Mouse (Mus musculus) lung, embryonic 16.5 days (tissue): Measurements from ENCODE around the gene Tmem245. TPM values are rescaled to one million over a fixed set of nuclear protein-coding genes. Genes with fewer than 3 reads are reported as not detected.
"Not testable (repeated sequence)": the region's sequence is repeated elsewhere in the genome, so short reads cannot be mapped to it uniquely, and the experiment has no call there.

ENCODE experiments used
- ATAC-seq: fragments of 200-750 bp; cut with Nextera tagmentation; 2 replicates; pipeline ENCODE4 v1.8.0; 2017; ENCODE audit warnings: low read depth, mild to moderate bottlenecking, moderate library complexity
- H3K27ac ChIP-seq: fragments of 300-500 bp; sonication (generic); 2 replicates; pipeline ENCODE4 v1.5.1; 2014; ENCODE audit warnings: mild to moderate bottlenecking, control low read depth, low read length
- H3K27me3 ChIP-seq: fragments of 300-500 bp; sonication (generic); 2 replicates; pipeline ENCODE4 v1.6.1; 2014; ENCODE audit warnings: low read depth, low read length, mixed read lengths; ENCODE audit not compliant: control insufficient read depth, insufficient read depth
- H3K36me3 ChIP-seq: fragments of 300-500 bp; sonication (generic); 2 replicates; pipeline ENCODE4 v1.6.1; 2014; ENCODE audit warnings: low read length; ENCODE audit not compliant: control insufficient read depth, insufficient read depth
- H3K4me1 ChIP-seq: fragments of 300-500 bp; sonication (generic); replicated peaks from 2 replicates; pipeline ENCODE4 v1.6.1; 2014; ENCODE audit warnings: low read length, mixed read lengths; ENCODE audit not compliant: control insufficient read depth, insufficient read depth
- H3K4me2 ChIP-seq: fragments of 300-500 bp; sonication (generic); 2 replicates; pipeline ENCODE4 v1.6.1; 2014; ENCODE audit warnings: low read depth, low read length, control low read depth
- H3K4me3 ChIP-seq: fragments of 300-500 bp; sonication (generic); 2 replicates; pipeline ENCODE4 v1.5.1; 2014; ENCODE audit warnings: mild to moderate bottlenecking, low read length, control low read depth
- H3K9ac ChIP-seq: fragments of 300-500 bp; sonication (generic); 2 replicates; pipeline ENCODE4 v1.6.1; 2014; ENCODE audit warnings: low read length, control low read depth
- H3K9me3 ChIP-seq: fragments of 300-500 bp; sonication (generic); 2 replicates; pipeline ENCODE4 v1.6.1; 2016; ENCODE audit warnings: low read length; ENCODE audit not compliant: control insufficient read depth
- WGBS: fragments of 180-500 bp; shearing (Covaris S2); extraction: QIAGEN DNeasy Blood & Tissue Kit; methylation state at CpG from one replicate; pipeline ENCODE4 v1.1.7; 2014; 5-methylcytosine and 5-hydroxymethylcytosine counted together
- polyA plus RNA-seq: library from polyadenylated mRNA; unstranded; fragments of >200 nt; fragmentation: Nextera tagmentation; extraction: Ambion mirVana; gene quantifications from 2 replicates; pipeline ENCODE4 v1.2.1, GENCODE M21; 2015

The Tmem245 gene
- polyA plus RNA-seq, 1 experiment from 2014 or later, result 9.5 TPM

DNA sequence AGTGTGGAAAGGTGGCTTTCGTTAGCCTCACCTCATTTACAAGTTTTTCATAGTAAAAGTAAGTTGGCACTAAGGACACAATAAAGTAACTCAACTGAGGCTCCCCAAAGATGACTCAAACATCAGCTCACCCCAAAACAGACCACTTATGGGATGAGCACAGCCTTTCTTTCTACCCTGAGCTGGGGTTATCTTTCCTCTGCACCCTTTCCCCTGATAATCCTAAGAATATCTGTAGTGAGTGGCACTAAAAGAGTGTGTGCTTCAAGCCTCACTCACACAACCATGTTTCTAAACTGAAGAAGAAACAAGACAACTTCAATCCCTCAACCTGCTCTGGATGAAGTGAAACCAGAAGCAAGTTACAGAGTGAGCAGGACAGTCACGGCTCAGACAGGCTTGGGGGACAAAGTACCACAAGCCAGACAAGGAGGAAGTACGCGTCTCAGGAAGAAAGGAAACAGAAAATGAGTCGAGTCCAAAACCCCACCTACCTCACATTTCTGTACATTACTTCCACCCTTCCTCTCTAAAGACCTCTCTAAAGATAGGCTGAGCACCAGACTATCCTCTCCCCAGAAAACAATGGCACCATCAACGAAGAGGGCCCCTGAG lies 54.6 kb downstream of the Tmem245 start:
- WGBS, result 79% methylated on average over 6 of the region's 6 CpGs
- ATAC-seq, result no peak
- no peak overlapping the region for H3K4me3 ChIP-seq

DNA sequence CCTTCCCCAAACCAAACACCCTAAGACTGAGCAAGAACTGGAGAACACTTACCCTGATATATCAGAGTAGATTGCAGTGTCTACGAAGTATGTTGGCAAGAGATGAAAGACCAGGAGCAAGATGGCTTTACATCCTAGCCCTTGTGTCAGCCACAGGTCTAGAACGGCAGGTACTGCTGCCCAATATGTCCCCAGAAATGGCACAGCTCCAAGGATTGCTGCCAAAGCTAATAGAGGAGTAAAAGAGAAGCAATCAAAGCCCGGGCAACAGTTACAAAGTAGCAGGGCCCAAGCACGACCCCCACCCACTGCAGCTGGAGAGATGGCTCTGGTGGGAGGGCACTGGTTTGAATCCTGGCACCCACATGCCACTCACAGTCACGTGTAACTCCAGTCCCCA lies 58.8 kb downstream of the Tmem245 start:
- Histone ChIP-seq H3K27ac (no peak overlapping the region), H3K4me3 (no peak overlapping the region), H3K4me2 (no peak overlapping the region), H3K36me3 (peaks cover 19% of the 10 kb centered on the region), H3K4me1 (0 out of 2 replicates have a peak, but pooled peaks cover 2% of the 10 kb centered on the region), H3K9me3 (no peaks in the 10 kb centered on the region), H3K27me3 (no peaks in the 10 kb centered on the region), H3K9ac (no peak overlapping the region)
- WGBS, result 59% methylated on average over 5 of the region's 5 CpGs
- peak; percentile 63 for ATAC-seq

More for the DNA sequence above, 54.6 kb downstream of the Tmem245 start:
- no peak overlapping the region for H3K4me2 ChIP-seq
- H3K27me3 ChIP-seq, result no peaks in the 10 kb centered on the region
- H3K9me3 ChIP-seq, result no peaks in the 10 kb centered on the region
- no peak overlapping the region for H3K9ac ChIP-seq
- no peak overlapping the region for H3K27ac ChIP-seq
- H3K36me3 ChIP-seq, result peaks cover 17% of the 10 kb centered on the region
- H3K4me1 ChIP-seq, result 0 out of 2 replicates have a peak, but pooled peaks cover 2% of the 10 kb centered on the region

DNA sequence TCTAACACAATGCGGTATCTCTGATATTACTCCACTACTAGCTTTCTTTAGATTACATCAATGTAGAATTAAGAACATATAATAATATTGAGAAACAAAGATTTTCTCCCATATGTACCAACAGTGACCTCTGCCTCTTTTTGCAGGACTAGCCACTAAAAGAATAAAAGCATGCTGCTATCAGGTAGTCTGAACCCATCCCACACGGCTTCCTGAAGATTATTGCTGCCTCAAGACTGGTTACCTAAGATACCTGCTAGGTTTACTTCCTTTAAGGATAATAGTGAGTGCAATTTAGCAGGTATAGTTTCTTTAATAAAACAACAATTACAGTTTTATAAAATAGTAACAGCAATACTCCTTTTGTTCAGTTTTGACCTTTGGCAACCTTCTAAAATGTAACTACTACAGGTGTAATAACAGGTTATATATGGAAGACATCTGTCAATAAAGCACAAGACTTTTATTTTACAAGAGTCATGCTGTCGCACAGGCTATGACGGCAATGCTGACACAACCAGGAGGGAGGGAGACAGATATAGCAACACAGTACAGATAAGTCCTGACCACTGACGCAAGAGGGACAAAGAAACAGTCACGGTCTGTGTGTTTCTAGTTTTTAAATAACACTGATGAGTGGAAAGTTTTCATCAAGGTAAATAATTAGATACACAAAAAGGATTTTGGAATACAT lies 60.8 kb downstream of the Tmem245 start:
- Histone ChIP-seq H3K4me2 (no peak overlapping the region), H3K4me3 (no peak overlapping the region), H3K9ac (no peak overlapping the region), H3K4me1 (0 out of 2 replicates have a peak, but pooled peaks cover 2% of the 10 kb centered on the region), H3K27me3 (no peaks in the 10 kb centered on the region), H3K36me3 (peaks cover 21% of the 10 kb centered on the region), H3K27ac (no peak overlapping the region), H3K9me3 (no peaks in the 10 kb centered on the region)
- 90% methylated on average over 6 of the region's 6 CpGs for WGBS
- ATAC-seq, result no peak

DNA sequence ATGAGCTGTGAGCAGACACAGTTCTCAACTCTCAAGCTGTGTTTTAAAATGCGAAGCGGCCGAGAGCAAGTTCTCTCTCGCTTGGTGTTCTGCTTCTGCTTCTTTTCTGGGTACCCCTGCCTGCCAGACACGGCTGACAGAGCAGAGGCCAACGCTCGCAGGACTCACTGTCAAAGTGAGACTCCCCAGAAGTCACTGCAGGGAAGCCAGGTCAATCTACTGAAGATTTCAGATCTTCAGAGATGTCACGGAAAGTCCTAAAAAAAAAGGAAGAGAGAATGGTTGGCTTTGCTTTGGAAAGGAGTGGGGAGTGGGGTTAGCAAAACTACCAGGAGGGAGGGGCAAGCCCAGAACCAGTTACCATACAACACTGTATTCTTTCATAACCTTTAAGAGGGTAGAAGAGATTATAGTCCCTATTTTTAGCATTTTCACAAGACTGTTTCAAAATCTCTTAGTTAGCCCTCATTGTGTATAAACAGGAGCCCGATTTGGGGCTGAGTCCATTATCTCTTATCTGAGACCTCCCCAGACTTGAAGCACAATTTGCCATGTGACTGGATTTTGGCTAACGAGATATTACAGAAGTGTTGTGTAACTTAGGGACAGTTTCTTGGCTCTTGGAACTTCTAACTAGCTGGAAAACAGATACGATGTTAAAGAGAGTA lies 67.1 kb downstream of the Tmem245 start:
- Histone ChIP-seq H3K27ac (peak overlapping the region; percentile 58), H3K4me1 (peaks cover 10% of the 10 kb centered on the region), H3K27me3 (no peaks in the 10 kb centered on the region), H3K36me3 (peaks cover 10% of the 10 kb centered on the region), H3K4me2 (no peak overlapping the region), H3K4me3 (no peak overlapping the region), H3K9me3 (no peaks in the 10 kb centered on the region), H3K9ac (no peak overlapping the region)
- 59% methylated on average over 11 of the region's 11 CpGs for WGBS
- peak; percentile 80 for ATAC-seq

DNA sequence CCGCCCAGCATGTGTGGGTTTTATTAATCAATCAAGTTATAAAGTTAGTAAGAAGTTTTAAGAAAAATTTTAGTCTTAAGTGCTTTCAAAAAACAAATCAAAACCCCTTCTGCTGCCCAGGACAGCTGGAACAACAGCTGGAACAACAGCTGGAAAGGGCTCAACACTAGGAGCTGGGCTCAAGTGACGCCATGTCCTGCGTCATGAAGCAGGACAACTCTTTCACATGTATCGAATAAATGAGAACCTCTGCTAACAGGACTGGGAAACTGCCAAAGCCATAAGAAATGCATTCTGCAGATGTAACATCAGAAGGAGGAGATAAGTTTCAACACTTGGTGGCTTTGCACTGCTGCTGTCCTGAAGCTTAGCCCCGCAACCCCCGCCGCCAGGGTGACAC lies 68.3 kb downstream of the Tmem245 start:
- peak; percentile 57; the same call in 1 of the 2 replicates for ATAC-seq
- Histone ChIP-seq H3K4me3 (no peak overlapping the region), H3K9ac (no peak overlapping the region), H3K4me1 (peaks cover 10% of the 10 kb centered on the region), H3K36me3 (peaks cover 16% of the 10 kb centered on the region), H3K9me3 (no peaks in the 10 kb centered on the region), H3K27me3 (no peaks in the 10 kb centered on the region), H3K27ac (no peak overlapping the region; the same call in 1 of the 2 replicates), H3K4me2 (no peak overlapping the region)
- WGBS, result 76% methylated on average over 7 of the region's 7 CpGs

DNA sequence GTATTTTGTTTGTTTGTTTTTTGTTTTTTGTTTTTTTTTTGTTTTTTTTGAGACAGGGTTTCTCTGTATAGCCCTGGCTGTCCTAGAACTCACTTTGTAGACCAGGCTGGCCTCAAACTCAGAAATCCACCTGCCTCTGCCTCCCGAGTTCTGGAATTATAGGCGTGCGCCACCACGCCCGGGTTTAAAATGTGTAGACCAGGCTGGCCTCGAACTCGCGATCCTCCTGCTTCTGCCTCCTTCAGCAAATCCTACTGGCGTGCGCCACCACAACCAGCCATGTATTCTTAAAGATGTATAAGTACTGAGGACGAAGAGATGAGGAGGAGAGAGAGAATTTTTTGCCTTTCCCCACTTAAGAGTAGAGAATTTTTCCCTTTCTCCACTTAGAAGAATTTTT lies 76.7 kb downstream of the Tmem245 start:
- not testable (repeated sequence) for H3K4me3 ChIP-seq, H3K9me3 ChIP-seq, H3K4me2 ChIP-seq, H3K27ac ChIP-seq, H3K9ac ChIP-seq, H3K27me3 ChIP-seq, ATAC-seq, H3K4me1 ChIP-seq
- 97% methylated on average over 11 of the region's 11 CpGs for WGBS
- peaks cover 15% of the 10 kb centered on the region for H3K36me3 ChIP-seq

DNA sequence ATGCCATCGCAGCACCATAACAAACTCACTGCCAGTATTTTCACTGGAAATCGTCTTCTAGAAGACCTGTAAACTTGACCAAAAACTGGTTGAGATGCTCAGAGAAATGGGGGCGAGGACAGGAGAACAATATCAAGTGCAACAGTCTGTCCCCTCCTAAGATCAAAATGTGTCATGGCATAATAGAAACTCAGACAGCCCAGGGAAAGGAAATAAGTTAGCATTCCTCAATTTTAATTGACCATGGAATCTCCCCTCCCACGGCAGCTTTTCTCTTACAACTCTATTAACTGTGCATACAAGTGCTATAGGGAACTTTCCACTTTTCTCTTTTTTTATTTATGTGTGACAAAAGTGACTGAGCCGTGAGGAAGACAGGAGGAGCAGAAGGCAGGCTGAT lies 79.5 kb downstream of the Tmem245 start:
- Histone ChIP-seq H3K4me2 (no peak overlapping the region), H3K9me3 (no peaks in the 10 kb centered on the region), H3K4me1 (peaks cover 9% of the 10 kb centered on the region; the same call in 1 of the 2 replicates), H3K4me3 (no peak overlapping the region), H3K9ac (no peak overlapping the region), H3K36me3 (peaks cover 6% of the 10 kb centered on the region; the same call in 1 of the 2 replicates), H3K27ac (no peak overlapping the region), H3K27me3 (no peaks in the 10 kb centered on the region)
- no peak for ATAC-seq
- 88% methylated on average over 5 of the region's 5 CpGs for WGBS

DNA sequence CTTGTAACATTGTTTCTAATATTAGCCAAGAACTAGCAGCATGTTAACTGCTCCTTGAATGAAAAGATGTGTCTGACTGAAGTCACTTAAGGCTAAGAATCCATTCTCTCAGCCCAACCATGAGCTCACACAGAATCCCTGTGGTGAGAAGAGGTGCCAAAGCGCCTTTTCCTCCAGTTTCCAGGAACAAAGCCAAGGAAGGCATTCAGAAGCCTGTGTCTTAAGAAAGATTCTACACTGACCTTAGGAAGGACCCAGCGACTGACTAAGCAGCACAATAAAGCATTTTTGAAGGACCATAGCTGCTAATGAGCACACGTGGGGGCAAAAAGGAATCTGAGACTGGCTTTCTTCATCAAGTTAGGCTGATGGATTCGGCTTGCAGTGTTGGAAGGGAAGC lies 81.3 kb downstream of the Tmem245 start:
- no peaks in the 10 kb centered on the region for H3K9me3 ChIP-seq
- H3K27me3 ChIP-seq, result no peaks in the 10 kb centered on the region
- peaks cover 9% of the 10 kb centered on the region; the same call in 1 of the 2 replicates for H3K4me1 ChIP-seq
- H3K9ac ChIP-seq, result no peak overlapping the region
- H3K27ac ChIP-seq, result peak overlapping the region; percentile 19; the same call in 1 of the 2 replicates
- WGBS, result 53% methylated on average over 4 of the region's 4 CpGs
- H3K4me2 ChIP-seq, result no peak overlapping the region
- peaks cover under 1% of the 10 kb centered on the region; the same call in 1 of the 2 replicates for H3K36me3 ChIP-seq
- no peak overlapping the region for H3K4me3 ChIP-seq
- ATAC-seq, result no peak

DNA sequence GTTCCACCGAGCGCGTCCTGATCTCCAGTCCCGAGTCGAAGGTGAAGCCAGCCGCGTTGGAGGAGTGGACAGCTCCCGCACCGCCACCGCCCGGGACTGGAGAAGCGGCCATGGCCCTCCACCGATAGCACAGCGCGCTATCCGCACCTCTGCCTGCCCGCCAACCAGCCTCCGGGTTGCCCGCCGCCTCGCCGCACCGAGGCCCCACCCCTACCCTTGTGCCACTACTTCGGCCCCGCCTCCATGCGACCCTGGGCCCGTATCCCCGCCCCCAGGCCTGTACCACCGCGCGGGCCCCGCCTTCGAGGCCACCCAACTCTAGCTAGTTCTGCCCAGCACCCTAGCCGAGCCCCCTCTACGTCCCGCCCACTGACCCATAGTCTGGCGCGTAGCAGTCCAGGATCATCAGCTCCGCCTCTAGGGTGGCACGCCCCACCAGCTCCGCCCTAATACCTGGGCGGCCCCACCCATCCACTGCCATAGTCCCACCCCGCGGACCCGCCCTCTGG lies 82.2 kb downstream of the Tmem245 start, which contains the start of gene Ctnnal1:
TSS of gene Ctnnal1 (minus strand) at position 186 of the 509 bp plus-strand sequence.
- H3K4me2 ChIP-seq, result peak within 1 kb of the TSS; percentile 90
- H3K27ac ChIP-seq, result peak within 1 kb of the TSS; percentile 79
- H3K4me3 ChIP-seq, result peak within 1 kb of the TSS; percentile 71
- H3K9ac ChIP-seq, result peak within 1 kb of the TSS; percentile 82
- H3K9me3 ChIP-seq, result no peaks in the 10 kb centered on the region
- peaks cover 9% of the 10 kb centered on the region; the same call in 1 of the 2 replicates for H3K4me1 ChIP-seq
- H3K36me3 ChIP-seq, result no peaks in the 10 kb centered on the region
- under 1% methylated on average over 39 of the region's 45 CpGs for WGBS
- ATAC-seq, result peak; percentile 98
- H3K27me3 ChIP-seq, result no peaks in the 10 kb centered on the region
